Mouse (Mus musculus) WW6 (cell line): ENCODE data around the gene Comp.

Experiments
- DNase-seq: peaks from one replicate; pipeline ENCODE4 v3.0.0-alpha.2; 2013; ENCODE audit warnings: low read depth, low spot score

Comp gene

GRCm38 (mm10) chr8:70373397-70374317 is at the start of gene Comp:
Gene Comp (plus strand): TSS chr8:70373558.
- DNase-seq = no peak

GRCm38 (mm10) chr8:70323716-70324115 is 49.6 kb upstream of the Comp start:
- no peak for DNase-seq

GRCm38 (mm10) chr8:70327512-70327911 is 45.8 kb upstream of the Comp start:
- no peak for DNase-seq

GRCm38 (mm10) chr8:70329124-70329834 is 44.1 kb upstream of the Comp start, which contains the start of gene Gdf1:
Gene Gdf1 (plus strand): TSS chr8:70329817.
- DNase-seq = peak; percentile 61

GRCm38 (mm10) chr8:70329835-70330740 is 43.3 kb upstream of the Comp start:
- no peak for DNase-seq

GRCm38 (mm10) chr8:70330741-70331364 is 42.5 kb upstream of the Comp start:
- DNase-seq = peak; percentile 80

- DNase-seq = no peak
These were observed 41.8 kb upstream of the Comp start for GRCm38 (mm10) chr8:70331526-70331925.

- no peak for DNase-seq
These were observed 41.1 kb upstream of the Comp start for GRCm38 (mm10) chr8:70332070-70332877.

GRCm38 (mm10) chr8:70332878-70333202 is 40.5 kb upstream of the Comp start:
- DNase-seq = no peak

- DNase-seq = no peak
These were observed 34.4 kb upstream of the Comp start for GRCm38 (mm10) chr8:70338931-70339330.

- no peak for DNase-seq
These were observed 32.7 kb upstream of the Comp start for GRCm38 (mm10) chr8:70340659-70341058.

GRCm38 (mm10) chr8:70342007-70342406 is 31.4 kb upstream of the Comp start:
- no peak for DNase-seq

GRCm38 (mm10) chr8:70343076-70343475 is 30.3 kb upstream of the Comp start:
- DNase-seq = no peak

- no peak for DNase-seq
These were observed 29.7 kb upstream of the Comp start for GRCm38 (mm10) chr8:70343696-70344095.

- DNase-seq = no peak
These were observed 29.1 kb upstream of the Comp start for GRCm38 (mm10) chr8:70344279-70344678.

GRCm38 (mm10) chr8:70347443-70347842 is 25.9 kb upstream of the Comp start:
- DNase-seq = no peak

GRCm38 (mm10) chr8:70347860-70348420 is 25.4 kb upstream of the Comp start:
- no peak for DNase-seq

GRCm38 (mm10) chr8:70351035-70351999 is 22.0 kb upstream of the Comp start:
- DNase-seq = no peak

- no peak for DNase-seq
These were observed 21.4 kb upstream of the Comp start for GRCm38 (mm10) chr8:70352000-70352384.
